In genomic region chr4:148448179-148448852, GRCm38 (mm10) we compare ENCODE assay signal across 8 mouse cellular contexts. TPM values are rescaled to one million over a fixed set of nuclear protein-coding genes. Genes with fewer than 3 reads are reported as not detected.
DNase-seq lines count a peak whose midpoint lies in the region; ATAC-seq lines count a peak whose summit lies in the region.

TSS of gene Mtor (plus strand) at chr4:148448611.

- under 1% methylated on average over 49 of the region's 56 CpGs for WGBS in hindbrain, embryonic 15.5 days

- H3K27ac ChIP-seq in hindbrain, embryonic 15.5 days (replicated peaks) = peak within 1 kb of the TSS; percentile 79

- H3K36me3 ChIP-seq in hindbrain, embryonic 15.5 days = peaks cover 13% of the 10 kb centered on the region

- H3K4me1 ChIP-seq in hindbrain, embryonic 15.5 days (replicated peaks) = peaks cover 47% of the 10 kb centered on the region

- peak within 1 kb of the TSS; percentile 83 for H3K9ac ChIP-seq in hindbrain, embryonic 15.5 days

- H3K27me3 ChIP-seq in hindbrain, embryonic 15.5 days = no peaks in the 10 kb centered on the region

- peak within 1 kb of the TSS; percentile 76 for H3K4me3 ChIP-seq in hindbrain, embryonic 15.5 days

- ATAC-seq in hindbrain, embryonic 15.5 days (ENCODE audit: low FRiP score, low read depth) = peak; percentile 98

- H3K4me2 ChIP-seq in hindbrain, embryonic 15.5 days = peak within 1 kb of the TSS; percentile 79

- no peaks in the 10 kb centered on the region for H3K9me3 ChIP-seq in hindbrain, embryonic 15.5 days

- peak; percentile 95 for DNase-seq in T-cell, adult 2 months (ENCODE audit: low spot score)
- peak; percentile 91 to 92 for DNase-seq in cerebellum, postnatal 36 days
- peak; percentile 91 to 97 for DNase-seq in frontal cortex, postnatal 36 days (ENCODE audit: low spot score in 2 of 2)
- peak; percentile 96 for DNase-seq in left cerebral cortex, adult 11 months (ENCODE audit: low spot score)
- DNase-seq in lung, postnatal 4 days = peak; percentile 96
- peak; percentile 95 for DNase-seq in retina, postnatal 7 days (ENCODE audit: low read depth, low spot score)
- peak; percentile 77 for DNase-seq in urinary bladder, adult 2 months (ENCODE audit: low spot score)

RNA-seq across cellular contexts. Expression of gene Mtor, which starts in this region (rescaled TPM):
- 22.7 and 22.8 TPM in 2 replicates for polyA plus RNA-seq in hindbrain, embryonic 15.5 days (2015; fragmentation: Nextera tagmentation; extraction: Ambion mirVana)
- polyA plus RNA-seq in urinary bladder, adult 2 months (2012; rRNA removed) = 15.6 and 20.0 TPM in 2 replicates

Comparison
In these comparisons a context has a peak if more than half of its experiments do, and no peak if none do; other contexts are left out.
1. Peak in every context shown above with its lines: DNase-seq, ATAC-seq, H3K4me3 ChIP-seq and H3K27ac ChIP-seq.